Mouse (Mus musculus) stomach, postnatal 0 days (tissue): ENCODE measurements around the gene Sptlc2. TPM values are rescaled to one million over a fixed set of nuclear protein-coding genes. Genes with fewer than 3 reads are reported as not detected.

Experiments
- ATAC-seq: fragments of 200-750 bp; cut with Nextera tagmentation; 2 replicates; pipeline ENCODE4 v1.8.0; 2017; ENCODE audit not compliant: low FRiP score, low TSS enrichment
- DNase-seq: peaks from one replicate; pipeline ENCODE4 v3.0.0-alpha.2; 2016; ENCODE audit warnings: low spot score
- H3K27ac ChIP-seq: fragments of 300-500 bp; sonication (generic); replicated peaks from 2 replicates; pipeline ENCODE4 v1.5.1; 2014; ENCODE audit warnings: mild to moderate bottlenecking, control low read depth
- H3K27me3 ChIP-seq: fragments of 300-500 bp; sonication (generic); 2 replicates; pipeline ENCODE4 v1.6.1; 2014; ENCODE audit warnings: low read length; ENCODE audit not compliant: control insufficient read depth, insufficient read depth
- H3K36me3 ChIP-seq: fragments of 300-500 bp; sonication (generic); 2 replicates; pipeline ENCODE4 v1.6.1; 2014; ENCODE audit warnings: low read length, mixed read lengths; ENCODE audit not compliant: control insufficient read depth, insufficient read depth
- H3K4me1 ChIP-seq: fragments of 300-500 bp; sonication (generic); replicated peaks from 2 replicates; pipeline ENCODE4 v1.6.1; 2014; ENCODE audit warnings: antibody characterized with exemption; ENCODE audit not compliant: control insufficient read depth, insufficient read depth
- H3K4me2 ChIP-seq: fragments of 300-500 bp; sonication (generic); replicated peaks from 2 replicates; pipeline ENCODE4 v1.6.1; 2014; ENCODE audit warnings: low read depth, mild to moderate bottlenecking, control low read depth, moderate library complexity
- H3K4me3 ChIP-seq: fragments of 300-500 bp; sonication (generic); 2 replicates; pipeline ENCODE4 v1.5.1; 2014; ENCODE audit warnings: low read depth, low read length, control low read depth
- H3K9ac ChIP-seq: fragments of 300-500 bp; sonication (generic); 2 replicates; pipeline ENCODE4 v1.6.1; 2014; ENCODE audit warnings: mild to moderate bottlenecking, low read length, control low read depth, mixed read lengths
- H3K9me3 ChIP-seq: fragments of 300-500 bp; sonication (generic); 2 replicates; pipeline ENCODE4 v1.6.1; 2016; ENCODE audit warnings: low read length; ENCODE audit not compliant: control insufficient read depth
- CTCF ChIP-seq: IDR thresholded peaks from 2 replicates; pipeline ENCODE4 v1.5.1; 2016; ENCODE audit warnings: antibody characterized with exemption, low read depth, mild to moderate bottlenecking, moderate library complexity
- EP300 ChIP-seq: optimal IDR thresholded peaks from 2 replicates; pipeline ENCODE3; 2016; ENCODE audit warnings: antibody characterized with exemption
- WGBS: fragments of 180-500 bp; shearing (Covaris S2); extraction: QIAGEN DNeasy Blood & Tissue Kit; methylation state at CpG from one replicate; pipeline ENCODE4 v1.1.7; 2014; 5-methylcytosine and 5-hydroxymethylcytosine counted together
- microRNA-seq: library from miRNA; unstranded; fragments of <30 nt; microRNA quantifications from one replicate; pipeline ENCODE4, GENCODE M21; 2016
- polyA plus RNA-seq: library from polyadenylated mRNA; unstranded; fragments of >200 nt; fragmentation: Nextera tagmentation; extraction: Ambion mirVana; gene quantifications from 2 replicates; pipeline ENCODE4 v1.2.1, GENCODE M21; 2015

The Sptlc2 gene
- polyA plus RNA-seq, 1 experiment from 2014 or later: 201 TPM

GRCm38 (mm10) chr12:87266108-87266826, 121.9 kb downstream of the Sptlc2 start, which contains the start of the genes Vipas39 and Ahsa1:
TSS of gene Vipas39 (minus strand) at chr12:87266256.
TSS of gene Ahsa1 (plus strand) at chr12:87266479.
- DNase-seq (peak; percentile 91), ATAC-seq (peak; percentile 98)
- Histone ChIP-seq H3K9ac (peak within 1 kb of the TSS; percentile 79), H3K27me3 (no peaks in the 10 kb centered on the region), H3K27ac (peak within 1 kb of the TSS; percentile 90), H3K4me1 (no peaks in the 10 kb centered on the region; the same call in 1 of the 2 replicates), H3K4me3 (peak within 1 kb of the TSS; percentile 80), H3K36me3 (peaks cover 7% of the 10 kb centered on the region), H3K4me2 (peak within 1 kb of the TSS; percentile 92), H3K9me3 (no peaks in the 10 kb centered on the region)
- TF ChIP-seq EP300: no peak
- peak; percentile 70 for TF ChIP-seq CTCF
- under 1% methylated on average over 31 of the region's 31 CpGs for WGBS

DNA sequence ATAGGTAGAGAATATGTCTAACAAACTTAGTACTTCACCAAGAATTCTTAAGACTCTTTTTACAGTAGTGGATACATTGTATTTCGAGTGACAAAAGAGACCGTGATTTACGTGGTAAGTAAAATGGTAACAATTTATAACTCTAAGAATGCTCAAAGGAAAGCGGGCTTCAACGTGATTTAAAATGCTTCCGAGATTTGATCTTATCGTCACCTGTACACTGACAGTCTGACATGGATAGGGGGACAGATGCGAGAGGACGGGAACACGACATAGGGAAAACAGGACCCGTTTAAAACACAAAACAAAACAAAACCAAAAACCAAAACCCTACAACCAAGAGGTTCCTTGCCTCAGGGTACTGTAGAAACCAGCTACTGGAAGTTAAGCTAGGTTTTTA, 122.7 kb downstream of the Sptlc2 start:
- 16% methylated on average over 11 of the region's 11 CpGs for WGBS
- peak overlapping the region; percentile 83 for H3K27ac ChIP-seq

DNA sequence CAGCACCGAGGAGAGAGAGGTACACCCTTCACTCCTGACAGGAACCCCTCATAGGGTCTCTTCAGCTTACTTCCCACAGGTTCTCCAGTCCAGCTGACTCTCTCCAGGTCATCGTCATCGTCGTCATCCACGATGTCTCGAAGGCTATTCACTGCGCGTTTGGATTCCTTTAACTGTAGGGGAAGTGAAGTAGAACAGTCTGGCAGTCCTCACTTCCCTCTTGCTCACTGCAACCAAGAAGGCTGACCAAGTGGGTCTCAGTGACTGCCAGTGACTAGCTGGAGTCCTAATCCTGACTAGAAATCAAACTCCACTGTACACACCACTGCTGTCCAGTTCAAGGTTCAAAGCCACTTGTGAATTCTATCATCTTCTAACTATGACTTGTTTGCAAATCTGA, 127.6 kb downstream of the Sptlc2 start:
- no peak overlapping the region for H3K4me2 ChIP-seq
- H3K27me3 ChIP-seq: no peaks in the 10 kb centered on the region
- H3K4me3 ChIP-seq: no peak overlapping the region
- DNase-seq (no peak), ATAC-seq (no peak)
- TF ChIP-seq EP300 (no peak), CTCF (no peak)
- H3K9ac ChIP-seq: no peak overlapping the region
- 97% methylated on average over 8 of the region's 8 CpGs for WGBS
- peaks cover 18% of the 10 kb centered on the region for H3K36me3 ChIP-seq
- H3K9me3 ChIP-seq: no peaks in the 10 kb centered on the region
- H3K4me1 ChIP-seq: no peaks in the 10 kb centered on the region
- H3K27ac ChIP-seq: no peak overlapping the region

More for the DNA sequence above, 122.7 kb downstream of the Sptlc2 start:
- H3K9ac ChIP-seq: peak overlapping the region; percentile 74
- TF ChIP-seq CTCF: no peak
- no peak for TF ChIP-seq EP300
- peaks cover 3% of the 10 kb centered on the region for H3K36me3 ChIP-seq
- peak overlapping the region; percentile 80 for H3K4me2 ChIP-seq
- no peaks in the 10 kb centered on the region; the same call in 1 of the 2 replicates for H3K4me1 ChIP-seq
- no peaks in the 10 kb centered on the region for H3K27me3 ChIP-seq
- ATAC-seq (no peak), DNase-seq (no peak)
- H3K9me3 ChIP-seq: no peaks in the 10 kb centered on the region
- peak overlapping the region; percentile 80 for H3K4me3 ChIP-seq

DNA sequence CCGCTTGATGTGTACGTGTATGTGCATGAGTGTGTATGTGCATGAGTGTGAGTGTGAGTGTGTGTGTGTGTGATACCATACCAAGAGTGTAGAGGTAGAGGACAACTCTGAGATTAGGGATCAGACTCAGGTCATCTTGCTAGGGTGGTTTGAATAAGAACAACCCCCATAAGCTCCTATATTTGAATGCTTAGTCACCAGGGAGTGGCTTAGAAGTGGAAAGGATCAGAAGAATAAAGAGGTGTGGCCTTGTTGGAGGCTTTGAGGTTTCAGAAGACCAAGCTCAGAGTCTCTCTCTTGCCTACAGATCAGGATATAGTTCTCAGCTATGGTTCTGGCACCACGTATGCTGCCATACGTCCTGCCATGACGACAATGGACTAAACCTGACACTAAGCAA, 131.5 kb downstream of the Sptlc2 start:
- 75% methylated on average over 5 of the region's 5 CpGs for WGBS

More for the DNA sequence above, 131.5 kb downstream of the Sptlc2 start:
- H3K36me3 ChIP-seq: peaks cover 29% of the 10 kb centered on the region
- TF ChIP-seq CTCF (no peak), EP300 (no peak)
- H3K4me1 ChIP-seq: no peaks in the 10 kb centered on the region
- ATAC-seq (peak; percentile 57; the same call in 1 of the 2 replicates), DNase-seq (no peak)
- no peaks in the 10 kb centered on the region for H3K27me3 ChIP-seq
- no peaks in the 10 kb centered on the region for H3K9me3 ChIP-seq
- no peak overlapping the region for H3K4me2 ChIP-seq
- peak overlapping the region; percentile 8; the same call in 1 of the 2 replicates for H3K27ac ChIP-seq
- H3K9ac ChIP-seq: no peak overlapping the region
- H3K4me3 ChIP-seq: no peak overlapping the region

Small RNAs within 50 kb of the gene (microRNA-seq; reads per million reads assigned to microRNA genes)
- gene Gm47293 (not detected), gene Mir3068 (64.6 reads per million, percentile 38 among the genes with 10 or more reads in this experiment)

Other genes with a start within 250 kb of the Sptlc2 start
- gene Gstz1, start 241.2 kb downstream of the Sptlc2 start, polyA plus RNA-seq: 23.6 and 31.3 TPM in 2 replicates
- 4.4 and 4.8 TPM in 2 replicates for gene Pomt2, start 240.4 kb downstream of the Sptlc2 start, polyA plus RNA-seq
- gene Samd15, start 188.6 kb downstream of the Sptlc2 start, polyA plus RNA-seq: 0.85 and 1.0 TPM in 2 replicates
- gene Tmed8, start 187.9 kb downstream of the Sptlc2 start, polyA plus RNA-seq: 1.1 TPM in 2 replicates
- gene Noxred1, start 149.6 kb downstream of the Sptlc2 start, polyA plus RNA-seq: 0.11 TPM in 1 of 2 replicates, not detected in the other
- gene Vipas39, start 122.1 kb downstream of the Sptlc2 start, polyA plus RNA-seq: 20.7 and 22.3 TPM in 2 replicates
- 94.9 and 96.1 TPM in 2 replicates for gene Ahsa1, start 121.9 kb downstream of the Sptlc2 start, polyA plus RNA-seq
- 0.28 and 0.34 TPM in 2 replicates for gene Ism2, start 88.7 kb downstream of the Sptlc2 start, polyA plus RNA-seq
- 226 and 238 TPM in 2 replicates for gene Slirp, start 55.5 kb upstream of the Sptlc2 start, polyA plus RNA-seq
- gene Alkbh1, start 55.7 kb upstream of the Sptlc2 start, polyA plus RNA-seq: 21.7 and 21.8 TPM in 2 replicates
- 71.5 and 75.5 TPM in 2 replicates for gene Snw1, start 83.9 kb upstream of the Sptlc2 start, polyA plus RNA-seq
- not detected in 2 replicates for gene Gm5788, start 106.4 kb upstream of the Sptlc2 start, polyA plus RNA-seq
- not detected in 2 replicates for gene Gm8300, start 126.0 kb upstream of the Sptlc2 start, polyA plus RNA-seq
- not detected in 2 replicates for gene Oog1, start 214.3 kb upstream of the Sptlc2 start, polyA plus RNA-seq
- gene Gm4027, start 230.5 kb upstream of the Sptlc2 start, polyA plus RNA-seq: not detected in 2 replicates